Mouse (Mus musculus) mouse embryonic stem cell (cell line): Measurements from ENCODE around the gene Dnttip1.
"Not testable (repeated sequence)": the region's sequence is repeated elsewhere in the genome, so short reads cannot be mapped to it uniquely, and the experiment has no call there.

Experiments
- in situ Hi-C, 2 experiments: fragments of 300-500 bp; cut with MboI; formaldehyde crosslinking; loops; 1 replicate in 1 of 2; 3 replicates in 1 of 2; pipeline ENCODE4 v1.14.3; 2019 to 2020; ENCODE audit warnings: low sequenced_read_pairs in 2 of 2, low pct_unique_long_range_greater_than_20kb in 1 of 2, mixed read lengths in 1 of 2; ENCODE audit not compliant: unreplicated experiment in 1 of 2

Dnttip1 gene

GRCm38 (mm10) chr2:164745843-164746479 lies at the start of gene Dnttip1, which contains the start of gene Wfdc3:
Gene Dnttip1, plus strand, starts transcription at chr2:164745983.
Gene Wfdc3, minus strand, starts transcription at chr2:164745931.
- in situ Hi-C loops, result no loop called here

- in situ Hi-C loops, result no loop called here
Measured at GRCm38 (mm10) chr2:164698201-164698600, 47.6 kb upstream of the Dnttip1 start, which contains the start of gene Spint4. Gene Spint4, plus strand, starts transcription at chr2:164698501.

GRCm38 (mm10) chr2:164700959-164701358 lies 44.8 kb upstream of the Dnttip1 start:
- in situ Hi-C loops, result no loop called here

GRCm38 (mm10) chr2:164701761-164702160 lies 44.0 kb upstream of the Dnttip1 start:
- in situ Hi-C loops, result no loop called here

GRCm38 (mm10) chr2:164704235-164704634 lies 41.5 kb upstream of the Dnttip1 start:
- in situ Hi-C loops, result no loop called here

GRCm38 (mm10) chr2:164705328-164705727 lies 40.5 kb upstream of the Dnttip1 start:
- in situ Hi-C loops, result no loop called here

GRCm38 (mm10) chr2:164705991-164706390 lies 39.8 kb upstream of the Dnttip1 start:
- in situ Hi-C loops, result no loop called here

- in situ Hi-C loops, result no loop called here
Measured at GRCm38 (mm10) chr2:164715005-164715404, 30.8 kb upstream of the Dnttip1 start, which contains the start of gene Spint5. Gene Spint5, plus strand, starts transcription at chr2:164715305.

- in situ Hi-C loops, result not testable (repeated sequence)
Measured at GRCm38 (mm10) chr2:164716194-164716786, 29.5 kb upstream of the Dnttip1 start.

GRCm38 (mm10) chr2:164723276-164723675 lies 22.5 kb upstream of the Dnttip1 start:
- in situ Hi-C loops, result loop anchor here in 1 of 2 experiments (10.0 kb wide), 2 partner anchors 48 to 118 kb away; partner anchors contain the start of gene Wfdc11

GRCm38 (mm10) chr2:164725895-164726619 lies 19.7 kb upstream of the Dnttip1 start:
- in situ Hi-C loops, result loop anchor here (5.0 to 10.0 kb wide), 3 partner anchors 51 to 121 kb away; partner anchors contain the start of gene Wfdc11 (in 1 of the 2)

GRCm38 (mm10) chr2:164731719-164732118 lies 14.1 kb upstream of the Dnttip1 start:
- in situ Hi-C loops, result loop anchor here in 1 of 2 experiments (5.0 kb wide), 1 partner anchor 54 kb away; no protein-coding TSS in a partner anchor

- in situ Hi-C loops, result loop anchor here in 1 of 2 experiments (5.0 kb wide), 1 partner anchor 56 kb away; no protein-coding TSS in a partner anchor
Measured at GRCm38 (mm10) chr2:164733259-164733658, 12.5 kb upstream of the Dnttip1 start.

- in situ Hi-C loops, result loop anchor here in 1 of 2 experiments (5.0 kb wide), 1 partner anchor 58 kb away; no protein-coding TSS in a partner anchor
Measured at GRCm38 (mm10) chr2:164734839-164735238, 10.9 kb upstream of the Dnttip1 start.

GRCm38 (mm10) chr2:164735446-164735845 lies 10.3 kb upstream of the Dnttip1 start:
- in situ Hi-C loops, result no loop called here

- in situ Hi-C loops, result no loop called here
Measured at GRCm38 (mm10) chr2:164737377-164738090, 8.2 kb upstream of the Dnttip1 start.

GRCm38 (mm10) chr2:164739876-164740275 lies 5.9 kb upstream of the Dnttip1 start:
- in situ Hi-C loops, result no loop called here

GRCm38 (mm10) chr2:164744987-164745386 lies 796 bp upstream of the Dnttip1 start:
- in situ Hi-C loops, result no loop called here
